Mouse (Mus musculus): ENCODE data around the gene Rhob.

Gene Rhob

GRCm38 (mm10) chr12:8506954-8507707 lies 7.3 kb upstream of the Rhob start:
- DNase-seq (ENCODE audit: inconsistent age in 2 of 2, low spot score in 1 of 2): peak in 1 of 2 experiments; percentile 65

- no peak for DNase-seq (ENCODE audit: inconsistent age in 2 of 2, low spot score in 1 of 2)
These were observed 4.3 kb upstream of the Rhob start for GRCm38 (mm10) chr12:8504131-8504530.

GRCm38 (mm10) chr12:8502546-8502945 lies 2.7 kb upstream of the Rhob start:
- peak; percentile 51 to 91 for DNase-seq (ENCODE audit: inconsistent age in 2 of 2, low spot score in 1 of 2)

GRCm38 (mm10) chr12:8501571-8502305 lies 1.9 kb upstream of the Rhob start:
- no peak for DNase-seq (ENCODE audit: inconsistent age in 2 of 2, low spot score in 1 of 2)

GRCm38 (mm10) chr12:8500597-8501570 lies 1.1 kb upstream of the Rhob start:
- peak; percentile 59 to 85 for DNase-seq (ENCODE audit: inconsistent age in 2 of 2, low spot score in 1 of 2)

- peak; percentile 77 to 93 for DNase-seq (ENCODE audit: inconsistent age in 2 of 2, low spot score in 1 of 2)
These were observed 573 bp downstream of the Rhob start for GRCm38 (mm10) chr12:8499001-8499870.

GRCm38 (mm10) chr12:8498591-8499000 lies 1.2 kb downstream of the Rhob start:
- DNase-seq (ENCODE audit: inconsistent age in 2 of 2, low spot score in 1 of 2): peak in 1 of 2 experiments; percentile 57

GRCm38 (mm10) chr12:8498148-8498571 lies 1.6 kb downstream of the Rhob start:
- peak; percentile 43 to 84 for DNase-seq (ENCODE audit: inconsistent age in 2 of 2, low spot score in 1 of 2)

GRCm38 (mm10) chr12:8497314-8497706 lies 2.5 kb downstream of the Rhob start:
- peak in 1 of 2 experiments; percentile 63 for DNase-seq (ENCODE audit: inconsistent age in 2 of 2, low spot score in 1 of 2)

- DNase-seq (ENCODE audit: inconsistent age in 2 of 2, low spot score in 1 of 2): peak in 1 of 2 experiments; percentile 61
These were observed 3.0 kb downstream of the Rhob start for GRCm38 (mm10) chr12:8496679-8497313.

- DNase-seq (ENCODE audit: inconsistent age in 2 of 2, low spot score in 1 of 2): peak; percentile 68 to 91
These were observed 3.7 kb downstream of the Rhob start for GRCm38 (mm10) chr12:8495881-8496678.

- DNase-seq (ENCODE audit: inconsistent age in 2 of 2, low spot score in 1 of 2): peak; percentile 37 to 67
These were observed 5.1 kb downstream of the Rhob start for GRCm38 (mm10) chr12:8494675-8495074.

GRCm38 (mm10) chr12:8493386-8493785 lies 6.4 kb downstream of the Rhob start:
- peak in 1 of 2 experiments; percentile 54 for DNase-seq (ENCODE audit: inconsistent age in 2 of 2, low spot score in 1 of 2)

GRCm38 (mm10) chr12:8489098-8489497 lies 10.7 kb downstream of the Rhob start:
- no peak for DNase-seq (ENCODE audit: inconsistent age in 2 of 2, low spot score in 1 of 2)

GRCm38 (mm10) chr12:8488652-8488980 lies 11.2 kb downstream of the Rhob start:
- no peak for DNase-seq (ENCODE audit: inconsistent age in 2 of 2, low spot score in 1 of 2)

GRCm38 (mm10) chr12:8487959-8488651 lies 11.7 kb downstream of the Rhob start:
- peak; percentile 89 to 94 for DNase-seq (ENCODE audit: inconsistent age in 2 of 2, low spot score in 1 of 2)

- DNase-seq (ENCODE audit: inconsistent age in 2 of 2, low spot score in 1 of 2): no peak
These were observed 12.5 kb downstream of the Rhob start for GRCm38 (mm10) chr12:8487281-8487680.

- DNase-seq (ENCODE audit: inconsistent age in 2 of 2, low spot score in 1 of 2): no peak
These were observed 14.6 kb downstream of the Rhob start for GRCm38 (mm10) chr12:8485247-8485646.
